Mouse (Mus musculus): Measurements from ENCODE around the gene Tmem258. TPM values are rescaled to one million over a fixed set of nuclear protein-coding genes. Genes with fewer than 3 reads are reported as not detected.

The Tmem258 gene
- polyA plus RNA-seq, 1 experiment from 2014 or later, result 323 TPM

DNA sequence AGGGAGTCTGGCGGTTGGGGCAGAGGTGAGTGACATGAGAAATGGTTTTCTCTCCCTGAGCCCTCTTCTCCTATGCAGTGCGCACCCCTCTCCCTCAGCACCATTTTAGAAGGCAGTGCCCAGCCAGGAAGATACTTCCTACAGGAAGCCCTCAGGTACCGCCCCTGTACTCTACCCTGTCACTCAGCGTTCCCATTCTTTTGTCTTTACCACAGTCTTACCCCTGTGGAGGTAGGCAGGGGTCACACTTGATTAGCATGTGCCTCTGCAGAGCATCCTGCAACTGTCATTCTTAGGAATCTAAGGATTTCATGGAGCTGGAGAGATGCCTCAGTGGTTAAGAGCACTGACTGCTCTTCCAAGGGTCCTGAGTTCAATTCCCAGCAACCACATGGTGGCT is 19.7 kb downstream of the Tmem258 start:
- no peak for ATAC-seq (replicated peaks; ENCODE audit: extremely low read depth, insufficient read depth, low FRiP score)
- Histone ChIP-seq H3K36me3 (ENCODE audit: control insufficient read depth, insufficient read depth) (no peaks in the 10 kb centered on the region), H3K9ac (ENCODE audit: low read length) (no peak overlapping the region), H3K9me3 (replicated peaks; ENCODE audit: control insufficient read depth, low read length) (no peaks in the 10 kb centered on the region), H3K27me3 (ENCODE audit: control insufficient read depth, insufficient read depth, low read length) (no peaks in the 10 kb centered on the region), H3K4me2 (ENCODE audit: low read depth, low read length) (no peak overlapping the region), H3K4me1 (ENCODE audit: control insufficient read depth, insufficient read depth, low read length) (peaks cover 10% of the 10 kb centered on the region), H3K27ac (ENCODE audit: low read length) (no peak overlapping the region), H3K4me3 (ENCODE audit: low read length) (no peak overlapping the region)
- WGBS, result 68% methylated on average over 4 of the region's 4 CpGs

DNA sequence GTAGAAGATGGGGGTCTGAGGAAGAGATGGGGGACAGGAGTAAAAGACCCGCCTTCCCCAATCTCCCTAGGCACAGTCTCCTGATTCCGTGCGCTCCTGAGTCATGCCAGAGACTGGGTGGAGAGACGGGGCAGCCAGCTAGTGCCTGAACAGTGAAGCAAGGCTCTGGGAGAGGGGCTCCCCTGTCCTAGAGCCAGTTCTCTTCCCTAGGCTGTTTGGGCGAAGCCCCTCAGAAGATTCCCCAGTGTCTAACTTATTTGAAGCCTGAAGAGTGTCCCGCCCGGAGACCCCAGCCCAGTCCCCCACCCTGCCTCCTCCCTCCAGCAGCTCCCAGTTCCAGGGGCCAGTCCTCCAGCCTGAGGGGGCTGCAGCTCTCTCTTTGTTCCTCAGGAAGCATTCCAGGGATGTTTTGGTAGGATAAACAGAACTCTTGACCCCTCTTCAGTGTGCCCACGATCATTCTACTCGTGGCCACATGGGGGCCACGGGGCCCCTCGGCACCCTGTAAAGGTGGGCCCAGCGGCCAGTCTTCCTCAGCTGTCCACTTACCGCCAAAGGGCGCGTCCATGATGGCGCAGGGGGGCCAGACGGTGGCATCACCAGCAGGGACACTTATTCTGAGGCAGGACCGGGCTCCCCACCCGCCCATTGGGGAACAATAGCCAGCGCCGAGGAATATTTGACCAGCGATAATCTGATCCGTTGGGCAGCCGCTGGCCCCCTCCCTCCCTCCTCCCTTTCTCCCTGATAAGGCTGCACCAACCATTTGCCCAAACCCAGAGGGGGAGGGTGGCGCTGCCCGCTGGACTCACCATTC is 21.0 kb downstream of the Tmem258 start:
- Histone ChIP-seq H3K27me3 (ENCODE audit: control insufficient read depth, insufficient read depth, low read length) (no peaks in the 10 kb centered on the region), H3K9me3 (replicated peaks; ENCODE audit: control insufficient read depth, low read length) (no peaks in the 10 kb centered on the region), H3K4me3 (ENCODE audit: low read length) (peak overlapping the region; percentile 26), H3K27ac (ENCODE audit: low read length) (no peak overlapping the region), H3K36me3 (ENCODE audit: control insufficient read depth, insufficient read depth) (no peaks in the 10 kb centered on the region), H3K4me1 (ENCODE audit: control insufficient read depth, insufficient read depth, low read length) (peaks cover 10% of the 10 kb centered on the region), H3K4me2 (ENCODE audit: low read depth, low read length) (peak overlapping the region; percentile 57), H3K9ac (ENCODE audit: low read length) (peak overlapping the region; percentile 5)
- 18% methylated on average over 26 of the region's 26 CpGs for WGBS
- no peak for ATAC-seq (replicated peaks; ENCODE audit: extremely low read depth, insufficient read depth, low FRiP score)

GRCm38 (mm10) chr19:10225767-10226166 is 22.0 kb downstream of the Tmem258 start:
- no peak for ATAC-seq (replicated peaks; ENCODE audit: extremely low read depth, insufficient read depth, low FRiP score)
- Histone ChIP-seq H3K36me3 (ENCODE audit: control insufficient read depth, insufficient read depth) (no peaks in the 10 kb centered on the region), H3K9ac (ENCODE audit: low read length) (no peak overlapping the region), H3K4me1 (ENCODE audit: control insufficient read depth, insufficient read depth, low read length) (peaks cover 10% of the 10 kb centered on the region), H3K4me2 (ENCODE audit: low read depth, low read length) (no peak overlapping the region), H3K4me3 (ENCODE audit: low read length) (no peak overlapping the region), H3K27ac (ENCODE audit: low read length) (no peak overlapping the region), H3K27me3 (ENCODE audit: control insufficient read depth, insufficient read depth, low read length) (no peaks in the 10 kb centered on the region), H3K9me3 (replicated peaks; ENCODE audit: control insufficient read depth, low read length) (no peaks in the 10 kb centered on the region)
- WGBS, result 51% methylated on average over 4 of the region's 4 CpGs

DNA sequence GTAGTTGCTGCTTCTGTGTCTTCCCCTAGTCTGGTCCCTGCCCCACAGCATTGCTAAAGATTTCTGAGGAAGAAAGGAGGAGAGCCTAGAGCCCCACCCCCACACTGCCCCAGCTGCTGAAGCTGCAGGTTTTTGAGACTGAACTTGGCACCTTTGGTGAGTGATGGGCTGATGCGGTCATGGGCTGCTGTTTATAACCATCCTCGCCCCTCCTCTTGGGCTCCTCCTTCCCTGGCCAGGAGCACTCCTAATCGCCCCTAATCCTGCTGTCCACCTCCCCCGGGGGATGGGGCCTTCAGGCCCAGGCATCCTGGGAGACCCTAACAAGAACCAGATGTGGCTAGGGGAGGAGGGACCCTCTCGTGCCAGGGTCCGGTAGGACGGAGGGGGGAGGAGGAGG is 27.2 kb downstream of the Tmem258 start:
- no peak for ATAC-seq (replicated peaks; ENCODE audit: extremely low read depth, insufficient read depth, low FRiP score)
- Histone ChIP-seq H3K9ac (ENCODE audit: low read length) (no peak overlapping the region), H3K4me2 (ENCODE audit: low read depth, low read length) (no peak overlapping the region), H3K4me1 (ENCODE audit: control insufficient read depth, insufficient read depth, low read length) (no peaks in the 10 kb centered on the region), H3K36me3 (ENCODE audit: control insufficient read depth, insufficient read depth) (no peaks in the 10 kb centered on the region), H3K27me3 (ENCODE audit: control insufficient read depth, insufficient read depth, low read length) (no peaks in the 10 kb centered on the region), H3K4me3 (ENCODE audit: low read length) (no peak overlapping the region), H3K9me3 (replicated peaks; ENCODE audit: control insufficient read depth, low read length) (no peaks in the 10 kb centered on the region), H3K27ac (ENCODE audit: low read length) (no peak overlapping the region)
- 22% methylated on average over 7 of the region's 7 CpGs for WGBS

GRCm38 (mm10) chr19:10231871-10232270 is 28.1 kb downstream of the Tmem258 start:
- Histone ChIP-seq H3K9me3 (replicated peaks; ENCODE audit: control insufficient read depth, low read length) (no peaks in the 10 kb centered on the region), H3K4me1 (ENCODE audit: control insufficient read depth, insufficient read depth, low read length) (no peaks in the 10 kb centered on the region), H3K27me3 (ENCODE audit: control insufficient read depth, insufficient read depth, low read length) (no peaks in the 10 kb centered on the region), H3K36me3 (ENCODE audit: control insufficient read depth, insufficient read depth) (no peaks in the 10 kb centered on the region), H3K27ac (ENCODE audit: low read length) (no peak overlapping the region), H3K4me3 (ENCODE audit: low read length) (no peak overlapping the region), H3K4me2 (ENCODE audit: low read depth, low read length) (no peak overlapping the region), H3K9ac (ENCODE audit: low read length) (no peak overlapping the region)
- no peak for ATAC-seq (replicated peaks; ENCODE audit: extremely low read depth, insufficient read depth, low FRiP score)
- WGBS, result 41% methylated on average over 5 of the region's 5 CpGs

GRCm38 (mm10) chr19:10232327-10233017 is 28.7 kb downstream of the Tmem258 start:
- Histone ChIP-seq H3K27ac (ENCODE audit: low read length) (no peak overlapping the region), H3K4me1 (ENCODE audit: control insufficient read depth, insufficient read depth, low read length) (no peaks in the 10 kb centered on the region), H3K27me3 (ENCODE audit: control insufficient read depth, insufficient read depth, low read length) (no peaks in the 10 kb centered on the region), H3K36me3 (ENCODE audit: control insufficient read depth, insufficient read depth) (no peaks in the 10 kb centered on the region), H3K4me2 (ENCODE audit: low read depth, low read length) (no peak overlapping the region), H3K4me3 (ENCODE audit: low read length) (no peak overlapping the region), H3K9me3 (replicated peaks; ENCODE audit: control insufficient read depth, low read length) (no peaks in the 10 kb centered on the region), H3K9ac (ENCODE audit: low read length) (no peak overlapping the region)
- ATAC-seq (replicated peaks; ENCODE audit: extremely low read depth, insufficient read depth, low FRiP score), result no peak
- 52% methylated on average over 9 of the region's 9 CpGs for WGBS

GRCm38 (mm10) chr19:10235784-10236565 is 32.2 kb downstream of the Tmem258 start:
- Histone ChIP-seq H3K27ac (ENCODE audit: low read length) (no peak overlapping the region), H3K36me3 (ENCODE audit: control insufficient read depth, insufficient read depth) (no peaks in the 10 kb centered on the region), H3K9me3 (replicated peaks; ENCODE audit: control insufficient read depth, low read length) (no peaks in the 10 kb centered on the region), H3K27me3 (ENCODE audit: control insufficient read depth, insufficient read depth, low read length) (peaks cover 9% of the 10 kb centered on the region), H3K4me3 (ENCODE audit: low read length) (no peak overlapping the region), H3K4me2 (ENCODE audit: low read depth, low read length) (no peak overlapping the region), H3K4me1 (ENCODE audit: control insufficient read depth, insufficient read depth, low read length) (0 out of 2 replicates have a peak, but pooled peaks cover 2% of the 10 kb centered on the region), H3K9ac (ENCODE audit: low read length) (no peak overlapping the region)
- no peak for ATAC-seq (replicated peaks; ENCODE audit: extremely low read depth, insufficient read depth, low FRiP score)
- 71% methylated on average over 9 of the region's 9 CpGs for WGBS

GRCm38 (mm10) chr19:10238477-10238876 is 34.7 kb downstream of the Tmem258 start:
- no peaks in the 10 kb centered on the region for H3K9me3 ChIP-seq (replicated peaks; ENCODE audit: control insufficient read depth, low read length)
- 0 out of 2 replicates have a peak, but pooled peaks cover 2% of the 10 kb centered on the region for H3K4me1 ChIP-seq (ENCODE audit: control insufficient read depth, insufficient read depth, low read length)
- no peak overlapping the region for H3K4me2 ChIP-seq (ENCODE audit: low read depth, low read length)
- no peak overlapping the region for H3K27ac ChIP-seq (ENCODE audit: low read length)
- H3K4me3 ChIP-seq (ENCODE audit: low read length), result no peak overlapping the region
- no peak; the same call in 1 of the 2 replicates for ATAC-seq (replicated peaks; ENCODE audit: extremely low read depth, insufficient read depth, low FRiP score)
- H3K27me3 ChIP-seq (ENCODE audit: control insufficient read depth, insufficient read depth, low read length), result peaks cover 9% of the 10 kb centered on the region
- WGBS, result 32% methylated on average over 3 of the region's 3 CpGs
- no peak overlapping the region for H3K9ac ChIP-seq (ENCODE audit: low read length)
- no peaks in the 10 kb centered on the region for H3K36me3 ChIP-seq (ENCODE audit: control insufficient read depth, insufficient read depth)
